Mouse (Mus musculus): ENCODE measurements around the gene Aph1c. TPM values are rescaled to one million over a fixed set of nuclear protein-coding genes. Genes with fewer than 3 reads are reported as not detected.
A peak's percentile ranks its signal among the peaks of the same experiment; 100 is the strongest.
"Not testable (repeated sequence)": the region's sequence is repeated elsewhere in the genome, so short reads cannot be mapped to it uniquely, and the experiment has no call there.

The Aph1c gene
- 1 to 10 TPM in 1 of 2 experiments, under 1 TPM in 1; 0.93 to 1.1 TPM for total RNA-seq (2021)

DNA sequence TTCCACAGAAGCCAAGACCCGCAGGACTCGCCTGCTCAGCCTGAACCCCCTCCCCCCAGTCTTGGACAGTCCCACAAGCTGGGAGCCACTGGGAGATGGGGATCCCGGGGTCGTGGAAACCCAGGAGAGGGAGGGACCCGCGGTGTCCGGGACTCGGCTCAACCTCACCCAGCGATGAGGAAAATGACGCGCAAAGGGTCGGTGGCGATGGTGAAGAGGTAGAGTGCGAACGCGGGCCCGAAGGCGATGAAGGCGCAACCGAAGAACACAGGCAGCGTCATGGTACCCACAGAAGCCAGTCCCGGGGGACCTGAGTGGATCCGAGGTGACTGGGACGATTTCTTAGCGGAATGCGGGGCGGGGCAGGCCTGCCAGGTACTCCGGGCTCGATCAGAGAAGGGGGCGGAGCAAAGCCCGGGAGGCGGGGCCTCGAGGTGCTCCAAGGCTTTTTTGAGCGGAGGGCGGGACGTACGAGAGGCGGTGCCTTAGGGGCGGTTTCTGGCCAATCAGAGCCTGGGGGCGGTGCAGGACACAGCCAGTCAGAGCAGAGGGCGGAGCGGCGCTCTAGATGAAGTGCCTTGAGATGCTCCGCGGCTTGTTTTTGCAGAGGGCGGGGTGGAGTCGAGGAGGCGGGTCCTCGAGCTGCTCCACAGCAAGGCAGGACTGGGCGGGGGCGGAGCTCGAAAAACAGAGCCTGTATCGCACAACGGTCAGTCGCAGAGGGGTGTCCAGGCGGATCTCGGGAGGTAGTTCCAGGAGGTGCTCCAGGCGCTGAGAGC lies at the start of gene Aph1c:
TSS of gene Aph1c (minus strand) at position 409 of the 779 bp plus-strand sequence.
- DNase-seq = peak; percentile 98
- intact Hi-C loops (cut with DNase I) = loop anchor here (2.0 to 5.0 kb wide), 3 partner anchors 83 to 127 kb away; partner anchors contain the start of gene Rab8b

- no peak for DNase-seq
- intact Hi-C loops (cut with DNase I) = no loop called here
Observed at GRCm38 (mm10) chr9:66883500-66883899, 49.0 kb upstream of the Aph1c start.

- intact Hi-C loops (cut with DNase I) = no loop called here
- DNase-seq = no peak
Observed at GRCm38 (mm10) chr9:66882406-66882821, 47.9 kb upstream of the Aph1c start.

- intact Hi-C loops (cut with DNase I) = no loop called here
- no peak for DNase-seq
Observed at GRCm38 (mm10) chr9:66881858-66882257, 47.3 kb upstream of the Aph1c start.

DNA sequence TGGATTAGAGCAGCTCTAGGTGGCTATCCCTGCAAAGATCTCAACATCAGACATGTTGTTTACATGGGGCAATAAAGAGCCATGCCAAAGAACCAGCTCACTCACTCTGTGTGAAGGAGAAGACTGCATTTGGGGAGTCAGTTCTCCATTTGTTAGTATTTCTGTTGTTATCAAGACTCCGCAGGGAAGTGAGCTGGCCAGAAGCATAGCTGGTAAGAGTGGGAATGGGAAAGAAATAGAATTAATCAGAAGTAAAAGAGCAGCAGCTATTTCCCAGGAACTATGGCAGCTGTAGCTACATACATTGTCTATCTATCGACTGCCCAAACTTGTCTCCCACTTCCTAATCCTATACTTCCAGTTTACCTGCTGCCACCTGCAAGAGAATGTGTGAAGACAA lies 46.2 kb upstream of the Aph1c start:
- DNase-seq = no peak
- intact Hi-C loops (cut with DNase I) = no loop called here

DNA sequence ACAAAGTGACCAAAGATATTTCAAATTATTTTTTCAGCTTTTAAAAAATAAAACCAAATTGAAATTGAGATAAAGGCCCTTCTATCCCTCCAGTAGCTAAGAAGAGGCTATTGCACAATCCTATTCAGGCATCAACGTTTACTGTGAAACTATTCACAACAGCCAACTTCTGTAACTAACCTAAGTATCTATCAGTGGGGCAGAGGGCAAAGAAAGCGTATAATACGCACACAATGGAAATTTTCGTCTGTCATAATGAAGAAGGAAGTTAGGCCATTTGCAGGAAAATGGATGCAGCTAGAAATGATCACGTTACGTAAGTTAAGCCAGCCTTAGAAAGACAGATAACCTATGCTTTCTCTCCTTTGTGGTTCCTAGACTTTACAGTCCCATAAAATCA lies 45.0 kb upstream of the Aph1c start:
- no peak for DNase-seq

GRCm38 (mm10) chr9:66878899-66879298 lies 44.4 kb upstream of the Aph1c start:
- intact Hi-C loops (cut with DNase I) = loop anchor here (5.0 kb wide), 1 partner anchor 38 kb away; the partner anchor contains the start of gene Rab8b
- DNase-seq = no peak

More for the DNA sequence above, 45.0 kb upstream of the Aph1c start:
- intact Hi-C loops (cut with DNase I) = loop anchor here (5.0 kb wide), 1 partner anchor 38 kb away; the partner anchor contains the start of gene Rab8b

- intact Hi-C loops (cut with DNase I) = loop anchor here (5.0 kb wide), 1 partner anchor 41 kb away; the partner anchor contains the start of gene Rab8b
Observed at GRCm38 (mm10) chr9:66876577-66876976, 42.1 kb upstream of the Aph1c start.

GRCm38 (mm10) chr9:66874297-66874696 lies 39.8 kb upstream of the Aph1c start:
- no peak for DNase-seq
- intact Hi-C loops (cut with DNase I) = no loop called here

More at GRCm38 (mm10) chr9:66876577-66876976, 42.1 kb upstream of the Aph1c start:
- peak; percentile 72 to 77 for DNase-seq

GRCm38 (mm10) chr9:66873531-66873930 lies 39.0 kb upstream of the Aph1c start:
- intact Hi-C loops (cut with DNase I) = no loop called here
- DNase-seq = no peak

GRCm38 (mm10) chr9:66873009-66873408 lies 38.5 kb upstream of the Aph1c start:
- intact Hi-C loops (cut with DNase I) = not testable (repeated sequence)

DNA sequence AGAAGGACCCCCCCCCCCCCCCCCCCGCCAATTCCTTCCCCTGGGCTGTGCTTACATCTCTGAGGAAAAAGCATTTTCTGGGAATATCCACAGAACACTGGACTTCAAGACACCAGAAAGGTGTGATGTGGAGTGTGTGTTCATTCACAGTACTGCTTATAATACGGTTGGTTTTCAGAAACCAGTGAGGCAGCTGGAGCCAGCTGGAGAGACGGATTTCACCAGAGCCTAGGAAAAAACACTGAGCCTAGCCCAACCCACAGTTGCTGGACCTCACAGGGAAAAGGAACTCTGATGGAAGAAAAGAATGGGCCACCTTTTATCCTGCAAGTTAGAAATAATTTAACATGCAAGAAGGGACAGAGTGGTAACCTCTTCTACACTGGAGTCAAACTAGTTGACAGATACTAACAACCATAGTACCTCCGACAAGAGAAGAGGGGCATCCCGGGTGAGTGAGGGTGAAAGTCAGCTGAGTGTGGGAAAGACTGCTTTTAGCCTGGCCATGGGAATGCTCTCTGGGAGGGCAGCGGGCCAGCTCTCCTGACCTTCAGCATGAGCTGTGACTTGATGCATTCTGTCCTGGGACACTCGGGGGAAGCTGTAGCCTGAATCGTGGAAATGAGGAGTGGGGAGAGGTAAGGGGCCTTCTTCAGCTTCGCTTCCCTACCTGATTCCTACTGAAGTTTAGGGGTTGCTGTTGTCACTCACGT lies 37.6 kb upstream of the Aph1c start:
- intact Hi-C loops (cut with DNase I) = no loop called here
- peak; percentile 87 to 90 for DNase-seq

More at GRCm38 (mm10) chr9:66873009-66873408, 38.5 kb upstream of the Aph1c start:
- DNase-seq = not testable (repeated sequence)

DNA sequence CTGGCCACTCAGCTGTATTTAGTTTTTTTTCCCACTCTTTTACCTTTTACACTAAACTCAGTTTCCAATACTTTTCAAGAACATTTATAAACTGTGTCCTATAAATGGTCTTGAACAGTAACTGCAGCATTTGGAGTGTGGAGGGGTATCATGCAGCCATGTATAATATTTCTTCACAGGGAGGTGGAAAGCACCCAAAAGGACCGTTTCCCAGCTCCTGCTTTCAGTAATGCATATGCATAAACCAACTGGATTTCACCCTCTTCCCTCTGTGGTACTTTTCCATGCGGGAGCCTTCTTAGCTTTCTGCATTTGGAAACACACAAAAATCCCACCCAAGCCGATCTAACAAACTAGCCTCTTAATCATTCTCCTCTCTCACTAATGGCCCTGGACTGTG lies 30.2 kb upstream of the Aph1c start:
- intact Hi-C loops (cut with DNase I) = no loop called here
- no peak for DNase-seq

GRCm38 (mm10) chr9:66863456-66863855 lies 28.9 kb upstream of the Aph1c start:
- intact Hi-C loops (cut with DNase I) = no loop called here
- DNase-seq = peak; percentile 37 to 46

DNA sequence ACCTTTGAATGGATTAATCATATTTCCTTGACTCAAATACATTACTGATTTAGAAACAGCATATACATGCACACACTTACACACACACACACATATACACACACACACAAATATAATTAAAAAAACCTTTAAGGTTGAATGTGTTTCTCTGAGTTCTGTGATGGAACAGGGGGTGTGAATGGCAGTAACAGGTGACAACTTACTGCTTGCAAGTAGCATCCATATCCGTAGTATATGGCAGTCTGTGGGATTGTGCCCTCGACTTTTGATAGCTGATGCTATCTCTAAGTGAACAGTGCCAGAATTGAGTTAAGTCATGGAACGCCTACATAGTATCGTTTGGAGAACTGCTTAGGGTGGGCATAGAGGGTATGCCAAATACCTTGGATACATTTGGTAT lies 27.7 kb upstream of the Aph1c start:
- DNase-seq = no peak
- intact Hi-C loops (cut with DNase I) = no loop called here

GRCm38 (mm10) chr9:66861104-66861767 lies 26.7 kb upstream of the Aph1c start:
- intact Hi-C loops (cut with DNase I) = no loop called here
- DNase-seq = no peak

- DNase-seq = no peak
- intact Hi-C loops (cut with DNase I) = no loop called here
Observed at GRCm38 (mm10) chr9:66859523-66859922, 25.0 kb upstream of the Aph1c start.

DNA sequence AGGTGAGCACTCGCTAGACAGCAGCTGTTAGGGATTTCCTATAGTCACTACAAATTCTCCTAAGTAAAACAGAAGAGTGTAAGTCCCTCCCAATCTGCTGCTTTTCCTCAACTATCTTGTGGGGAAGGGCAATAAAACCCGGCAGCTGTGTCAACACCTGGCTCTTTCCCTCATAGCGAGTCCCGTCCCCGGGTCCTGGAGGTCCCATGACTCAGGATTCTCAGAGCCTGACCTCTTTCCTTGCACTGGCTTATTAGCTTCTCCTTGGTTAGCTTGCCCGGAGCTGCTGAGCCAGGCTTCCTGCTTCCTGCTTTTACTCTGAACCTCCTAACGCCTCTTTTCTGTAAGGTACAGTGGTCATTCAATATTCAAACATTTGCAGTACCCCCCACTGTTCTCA lies 21.3 kb upstream of the Aph1c start:
- DNase-seq = no peak

GRCm38 (mm10) chr9:66852592-66852991 lies 18.1 kb upstream of the Aph1c start:
- DNase-seq = no peak
- intact Hi-C loops (cut with DNase I) = loop anchor here (5.0 kb wide), 1 partner anchor 85 kb away; no protein-coding TSS in a partner anchor

More for the DNA sequence above, 21.3 kb upstream of the Aph1c start:
- intact Hi-C loops (cut with DNase I) = no loop called here

DNA sequence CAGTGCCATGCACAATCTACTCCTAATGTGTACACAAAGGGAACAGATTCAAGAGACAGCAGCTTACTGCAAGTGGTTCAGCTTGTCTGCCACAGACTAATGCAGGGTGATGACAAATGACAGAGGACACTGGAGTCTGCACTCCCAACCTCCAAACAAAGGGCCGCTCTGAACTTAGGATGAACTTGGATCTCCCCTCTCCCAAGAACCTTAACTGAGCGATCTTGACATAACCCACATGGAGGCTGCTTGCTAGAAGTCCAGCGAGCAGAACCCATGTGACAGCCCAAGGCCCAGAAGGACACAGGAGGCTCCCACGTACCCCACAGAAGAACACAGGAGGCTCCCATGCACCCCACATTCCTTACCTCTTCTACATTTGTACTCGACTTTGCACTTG lies 16.4 kb upstream of the Aph1c start:
- intact Hi-C loops (cut with DNase I) = loop anchor here (5.0 kb wide), 1 partner anchor 86 kb away; no protein-coding TSS in a partner anchor
- no peak for DNase-seq

DNA sequence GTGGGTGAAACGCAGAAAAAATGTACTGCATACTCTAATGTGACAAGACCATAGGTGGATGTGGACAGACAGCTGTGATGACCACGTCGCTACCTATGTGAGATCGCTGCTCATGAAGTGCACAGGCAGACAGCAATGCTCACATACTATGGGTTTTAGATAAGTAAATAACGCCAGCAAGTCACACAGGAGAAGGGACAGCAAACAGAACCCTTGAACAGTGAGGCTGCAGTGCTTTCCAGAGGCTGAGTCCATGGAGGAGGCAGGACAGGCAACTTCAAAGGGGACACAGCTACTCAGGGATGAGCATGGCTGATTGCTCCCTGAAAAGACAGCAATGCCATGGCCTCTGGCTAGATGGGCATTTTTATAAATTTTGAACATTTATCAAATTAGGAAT lies 12.3 kb upstream of the Aph1c start:
- intact Hi-C loops (cut with DNase I) = no loop called here

More for the DNA sequence above, 12.3 kb upstream of the Aph1c start:
- no peak for DNase-seq

Data from heart, postnatal 10 days (tissue).